Mouse (Mus musculus): ENCODE measurements around the gene Krtcap2.

The Krtcap2 gene

DNA sequence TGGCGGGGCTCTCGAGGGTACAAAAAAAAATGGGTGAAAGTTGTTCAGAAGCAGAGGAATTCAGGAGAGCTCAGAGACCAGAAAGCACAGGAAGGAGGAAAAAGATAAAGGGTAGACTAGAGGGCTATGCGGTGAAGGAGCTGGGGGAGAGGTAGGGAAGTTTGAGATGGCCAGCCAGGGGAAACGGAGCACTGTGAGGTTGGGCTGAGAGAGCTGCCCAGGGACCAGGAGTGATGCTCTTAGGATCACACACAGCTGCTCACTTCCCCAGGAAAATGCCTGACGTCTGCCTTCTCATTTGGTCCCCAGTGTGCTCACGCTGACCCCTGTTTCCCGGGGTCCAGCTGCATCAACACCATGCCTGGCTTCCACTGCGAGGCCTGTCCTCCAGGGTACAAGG, 26.2 kb upstream of the Krtcap2 start:
- in situ Hi-C loops (cut with MboI; ENCODE audit: unreplicated experiment in 2 of 2): loop anchor here (5.0 to 25.0 kb wide), 3 partner anchors 127 to 532 kb away; partner anchors contain the start of genes Khdc4 (in 1 of the 2) and Rusc1 (in 1 of the 2)

DNA sequence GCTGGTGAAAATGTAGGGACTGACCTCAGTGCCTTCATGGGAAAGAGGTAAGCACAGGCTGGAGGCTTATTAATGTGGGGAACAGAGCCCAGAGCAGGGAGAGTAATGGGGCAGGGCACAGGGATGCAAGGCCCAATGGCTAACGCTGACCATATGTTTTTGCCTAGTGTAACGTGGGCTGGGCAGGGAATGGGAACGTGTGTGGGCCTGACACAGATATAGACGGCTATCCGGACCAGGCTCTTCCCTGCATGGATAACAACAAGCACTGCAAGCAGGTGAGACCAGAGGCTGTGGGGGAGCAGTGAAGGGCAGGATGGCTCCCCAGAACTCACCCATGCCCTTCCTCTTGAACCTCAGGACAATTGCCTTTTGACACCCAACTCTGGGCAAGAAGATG, 24.6 kb upstream of the Krtcap2 start:
- in situ Hi-C loops (cut with MboI; ENCODE audit: unreplicated experiment in 2 of 2): loop anchor here (10.0 to 25.0 kb wide), 2 partner anchors 276 to 534 kb away; partner anchors contain the start of gene Khdc4 (in 1 of the 2)

DNA sequence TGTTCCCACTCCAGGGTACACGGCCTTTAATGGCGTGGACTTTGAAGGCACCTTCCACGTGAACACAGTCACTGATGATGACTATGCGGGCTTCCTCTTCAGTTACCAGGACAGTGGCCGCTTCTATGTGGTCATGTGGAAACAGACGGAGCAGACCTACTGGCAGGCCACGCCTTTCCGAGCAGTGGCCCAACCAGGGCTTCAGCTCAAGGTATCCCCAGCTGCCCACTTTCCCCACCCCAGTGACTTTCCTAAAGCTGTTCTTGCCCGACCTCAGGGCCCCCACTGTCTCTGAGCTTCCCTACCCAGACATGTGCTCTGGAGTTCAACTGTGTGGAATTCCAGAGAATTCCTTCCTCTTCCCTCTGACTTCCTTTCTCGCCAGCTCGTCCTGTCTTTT, 21.0 kb upstream of the Krtcap2 start:
- in situ Hi-C loops (cut with MboI; ENCODE audit: unreplicated experiment in 2 of 2): loop anchor here (10.0 to 25.0 kb wide), 2 partner anchors 280 to 537 kb away; partner anchors contain the start of gene Khdc4 (in 1 of the 2)

DNA sequence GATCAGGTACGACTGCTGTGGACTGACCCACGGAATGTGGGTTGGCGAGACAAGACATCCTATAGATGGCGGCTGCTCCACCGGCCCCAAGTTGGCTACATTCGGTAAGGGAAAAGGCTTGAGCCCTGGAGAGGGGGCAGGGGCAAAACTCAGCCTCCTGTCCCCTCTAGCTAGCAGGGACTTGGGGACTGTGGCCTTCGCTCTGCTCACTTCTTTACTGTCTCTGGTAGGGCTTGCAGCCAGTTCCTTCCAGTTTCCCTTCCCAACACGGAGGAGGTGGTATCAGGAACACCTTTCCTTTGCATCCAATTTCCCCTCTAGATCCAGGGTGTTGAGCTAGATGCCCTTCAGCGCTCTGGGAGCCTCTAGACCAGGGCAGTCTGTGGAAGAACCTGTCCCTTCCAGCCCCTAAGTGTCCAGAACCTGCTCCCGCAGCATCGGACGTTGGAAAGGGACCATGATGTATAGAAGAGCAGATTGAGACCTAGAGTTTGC, 20.4 kb upstream of the Krtcap2 start:
- in situ Hi-C loops (cut with MboI; ENCODE audit: unreplicated experiment in 2 of 2): loop anchor here in 1 of 2 experiments (10.0 kb wide), 1 partner anchor 281 kb away; no protein-coding TSS in a partner anchor

DNA sequence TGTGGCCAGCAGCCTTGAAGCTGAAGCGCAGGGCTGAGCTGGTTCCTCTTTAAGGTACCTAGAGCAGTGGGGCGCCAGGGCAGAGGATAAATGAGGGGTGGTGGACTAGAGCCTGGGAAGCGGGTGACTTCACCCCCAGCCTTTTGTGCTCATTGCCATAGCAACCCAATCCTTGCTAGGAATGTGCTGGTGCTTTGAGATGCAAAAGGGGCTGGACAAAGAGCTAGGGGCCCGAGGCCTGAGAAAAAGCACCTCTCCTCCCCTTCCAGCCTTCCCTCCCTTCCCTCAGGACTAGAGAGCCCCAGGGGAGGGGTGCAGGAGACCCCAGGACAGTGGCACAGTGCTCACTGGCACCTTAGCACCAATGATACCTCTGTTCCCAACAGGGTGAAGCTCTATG, 19.8 kb upstream of the Krtcap2 start:
- in situ Hi-C loops (cut with MboI; ENCODE audit: unreplicated experiment in 2 of 2): loop anchor here in 1 of 2 experiments (10.0 kb wide), 1 partner anchor 281 kb away; no protein-coding TSS in a partner anchor

DNA sequence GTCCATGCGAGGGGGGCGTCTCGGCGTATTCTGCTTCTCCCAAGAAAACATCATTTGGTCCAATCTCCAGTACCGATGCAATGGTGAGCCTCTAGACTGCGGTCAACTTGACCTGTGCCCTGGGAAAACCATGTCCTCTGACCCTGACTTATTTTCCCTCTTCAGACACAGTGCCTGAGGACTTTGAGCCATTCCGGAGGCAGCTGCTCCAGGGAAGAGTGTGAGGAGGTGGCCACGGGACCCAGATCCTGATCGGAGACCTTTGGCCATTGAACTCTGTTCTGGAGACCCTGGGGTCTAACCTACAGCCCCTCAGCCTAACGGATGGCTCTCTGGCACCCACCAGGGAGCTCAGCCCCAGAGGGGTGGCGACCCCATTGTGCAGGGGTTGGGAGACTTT, 19.4 kb upstream of the Krtcap2 start:
- in situ Hi-C loops (cut with MboI; ENCODE audit: unreplicated experiment in 2 of 2): loop anchor here in 1 of 2 experiments (10.0 kb wide), 1 partner anchor 282 kb away; no protein-coding TSS in a partner anchor

DNA sequence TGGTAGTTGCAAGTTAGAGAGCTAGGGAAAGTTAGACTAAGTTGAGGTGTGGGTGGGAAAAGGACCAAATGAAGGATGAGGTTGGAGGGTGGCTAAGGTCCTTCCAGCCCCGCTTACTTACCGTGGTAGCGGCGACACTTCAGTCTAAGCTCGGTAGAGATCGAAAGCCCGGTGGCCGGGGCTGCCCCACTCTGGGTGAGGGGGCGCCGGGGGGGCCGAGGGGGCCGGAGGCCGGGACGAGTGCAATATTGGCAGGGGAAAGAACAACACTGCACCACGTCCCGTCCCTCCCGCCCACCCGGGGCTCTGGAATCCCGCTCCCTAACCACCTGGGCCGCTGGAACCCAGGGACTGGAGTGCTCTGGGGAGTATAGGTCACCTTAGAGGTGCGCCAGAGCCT, 18.9 kb upstream of the Krtcap2 start, which contains the start of gene Mtx1:
TSS of gene Mtx1 (minus strand) at position 189 of the 400 bp plus-strand sequence.
- in situ Hi-C loops (cut with MboI; ENCODE audit: unreplicated experiment in 2 of 2): loop anchor here in 1 of 2 experiments (10.0 kb wide), 1 partner anchor 282 kb away; no protein-coding TSS in a partner anchor

DNA sequence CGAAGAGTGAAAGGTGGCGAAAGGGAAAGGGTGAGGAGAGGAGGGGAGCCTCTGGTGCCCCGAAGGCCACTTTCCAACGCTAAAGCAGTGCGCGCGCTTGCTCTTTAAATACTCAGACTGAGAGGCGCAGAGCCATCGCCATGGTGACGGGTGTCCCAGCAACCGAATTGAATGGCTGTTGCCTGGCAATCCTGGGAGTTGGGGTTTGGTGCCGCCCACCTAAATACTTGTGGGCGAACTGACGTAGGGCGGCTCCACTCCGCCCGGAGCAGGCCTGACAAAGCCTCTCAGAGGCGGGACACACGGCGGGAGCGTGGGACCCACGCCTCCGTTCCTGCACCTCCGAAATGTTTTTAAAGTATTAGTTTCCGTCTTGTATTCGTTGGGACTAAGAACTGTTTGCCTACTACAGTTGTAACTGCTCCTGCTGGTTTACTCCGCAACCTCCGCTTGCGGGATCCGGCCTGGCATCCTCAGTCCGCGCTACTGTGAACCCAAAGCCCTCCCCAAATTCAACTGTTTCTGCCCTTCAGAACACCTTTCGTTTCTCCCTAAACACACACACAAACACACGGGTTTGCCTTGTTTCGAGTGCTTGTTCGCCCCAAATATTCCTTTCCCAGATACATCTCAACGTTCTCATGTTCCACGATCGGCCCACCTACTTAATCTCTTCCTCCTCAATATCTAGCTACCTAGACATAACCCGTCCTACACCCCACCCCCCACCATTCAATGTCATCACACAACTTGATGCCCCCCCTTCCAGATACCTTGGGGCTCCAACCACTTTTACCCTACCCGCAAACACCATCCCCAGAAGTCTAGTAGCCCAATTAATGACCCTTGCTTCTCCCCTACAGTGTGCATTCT, 18.2 kb upstream of the Krtcap2 start:
- in situ Hi-C loops (cut with MboI; ENCODE audit: unreplicated experiment in 2 of 2): loop anchor here in 1 of 2 experiments (10.0 kb wide), 1 partner anchor 283 kb away; no protein-coding TSS in a partner anchor

DNA sequence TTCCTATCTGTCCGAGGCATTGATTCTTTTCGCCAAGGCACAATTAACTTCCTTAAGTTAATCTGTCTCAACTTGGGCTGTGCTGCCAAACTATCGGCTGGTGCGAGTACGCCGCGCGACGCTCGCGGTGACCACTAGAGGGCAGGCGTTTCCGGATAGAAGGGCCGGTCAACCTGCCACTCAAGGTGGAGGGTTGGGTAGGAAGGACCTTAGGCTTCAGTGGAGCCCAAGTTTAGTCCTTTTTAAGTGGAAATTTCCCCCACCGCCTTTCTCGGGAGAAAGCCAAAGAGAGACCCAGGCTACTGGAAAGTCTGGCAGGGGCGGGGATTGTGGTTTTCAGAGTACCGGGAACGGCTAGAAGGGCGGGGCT, 17.6 kb upstream of the Krtcap2 start:
- in situ Hi-C loops (cut with MboI; ENCODE audit: unreplicated experiment in 2 of 2): loop anchor here in 1 of 2 experiments (10.0 kb wide), 1 partner anchor 283 kb away; no protein-coding TSS in a partner anchor

DNA sequence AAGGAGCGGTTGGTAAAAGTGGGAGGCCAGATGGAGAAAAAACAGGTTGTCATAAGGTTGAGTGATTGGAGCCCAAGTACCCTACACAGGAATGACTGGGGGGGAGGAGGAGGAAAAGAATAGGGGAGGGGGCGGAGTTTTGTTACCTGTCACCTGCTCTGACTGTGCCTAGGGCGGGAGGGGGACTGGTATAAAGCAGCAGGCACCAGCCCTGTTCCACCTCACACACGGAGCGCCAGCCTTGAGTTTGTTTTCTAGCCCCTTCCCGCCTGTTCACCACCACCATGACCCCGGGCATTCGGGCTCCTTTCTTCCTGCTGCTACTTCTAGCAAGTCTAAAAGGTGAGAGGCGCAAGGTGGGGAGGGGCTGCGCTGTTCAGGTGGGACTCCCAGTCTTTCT, 16.9 kb upstream of the Krtcap2 start, which contains the start of gene Muc1:
TSS of gene Muc1 (plus strand) at position 222 of the 400 bp plus-strand sequence.
- in situ Hi-C loops (cut with MboI; ENCODE audit: unreplicated experiment in 2 of 2): loop anchor here in 1 of 2 experiments (10.0 kb wide), 1 partner anchor 284 kb away; no protein-coding TSS in a partner anchor

DNA sequence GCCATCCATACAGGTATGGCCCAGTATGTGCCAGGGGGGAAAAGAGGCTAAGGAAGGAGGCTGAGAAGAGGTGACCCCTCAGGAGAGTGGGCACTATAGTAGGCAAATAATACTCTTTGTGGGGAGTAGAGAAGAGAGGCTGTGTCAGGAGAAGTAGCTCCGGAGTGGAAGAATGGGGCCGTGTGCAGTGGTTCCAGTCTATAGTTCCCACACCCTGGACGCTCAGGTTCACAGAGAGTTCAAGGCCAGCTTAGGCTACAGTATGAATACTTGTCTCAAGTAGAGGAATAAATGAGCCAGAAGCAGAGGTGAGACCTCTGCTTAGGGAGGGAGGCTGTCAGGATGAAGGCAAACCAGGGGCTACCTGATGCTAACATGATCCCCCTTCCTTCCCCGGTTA, 16.5 kb upstream of the Krtcap2 start:
- in situ Hi-C loops (cut with MboI; ENCODE audit: unreplicated experiment in 2 of 2): loop anchor here in 1 of 2 experiments (10.0 kb wide), 1 partner anchor 284 kb away; no protein-coding TSS in a partner anchor

DNA sequence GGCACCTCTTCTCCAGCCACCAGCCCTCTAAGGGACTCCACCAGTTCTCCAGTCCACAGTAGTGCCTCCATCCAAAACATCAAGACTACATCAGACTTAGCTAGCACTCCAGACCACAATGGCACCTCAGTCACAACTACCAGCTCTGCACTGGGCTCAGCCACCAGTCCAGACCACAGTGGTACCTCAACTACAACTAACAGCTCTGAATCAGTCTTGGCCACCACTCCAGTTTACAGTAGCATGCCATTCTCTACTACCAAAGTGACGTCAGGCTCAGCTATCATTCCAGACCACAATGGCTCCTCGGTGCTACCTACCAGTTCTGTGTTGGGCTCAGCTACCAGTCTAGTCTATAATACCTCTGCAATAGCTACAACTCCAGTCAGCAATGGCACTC, 15.2 kb upstream of the Krtcap2 start:
- in situ Hi-C loops (cut with MboI; ENCODE audit: unreplicated experiment in 2 of 2): no loop called here

DNA sequence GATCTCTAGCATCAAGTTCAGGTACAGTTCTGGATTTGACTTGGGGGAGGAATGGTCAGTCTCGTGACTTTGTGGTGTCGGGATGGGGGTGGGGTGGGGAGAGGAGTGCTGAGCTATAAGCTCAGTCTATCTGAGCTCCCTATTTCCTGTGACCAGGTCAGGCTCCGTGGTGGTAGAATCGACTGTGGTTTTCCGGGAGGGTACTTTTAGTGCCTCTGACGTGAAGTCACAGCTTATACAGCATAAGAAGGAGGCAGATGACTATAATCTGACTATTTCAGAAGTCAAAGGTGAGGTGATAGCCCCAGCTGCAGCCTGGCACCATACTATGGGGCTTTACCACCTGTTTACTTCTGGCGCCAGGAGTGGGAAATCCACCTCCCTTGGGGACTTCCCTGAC, 14.4 kb upstream of the Krtcap2 start:
- in situ Hi-C loops (cut with MboI; ENCODE audit: unreplicated experiment in 2 of 2): no loop called here

DNA sequence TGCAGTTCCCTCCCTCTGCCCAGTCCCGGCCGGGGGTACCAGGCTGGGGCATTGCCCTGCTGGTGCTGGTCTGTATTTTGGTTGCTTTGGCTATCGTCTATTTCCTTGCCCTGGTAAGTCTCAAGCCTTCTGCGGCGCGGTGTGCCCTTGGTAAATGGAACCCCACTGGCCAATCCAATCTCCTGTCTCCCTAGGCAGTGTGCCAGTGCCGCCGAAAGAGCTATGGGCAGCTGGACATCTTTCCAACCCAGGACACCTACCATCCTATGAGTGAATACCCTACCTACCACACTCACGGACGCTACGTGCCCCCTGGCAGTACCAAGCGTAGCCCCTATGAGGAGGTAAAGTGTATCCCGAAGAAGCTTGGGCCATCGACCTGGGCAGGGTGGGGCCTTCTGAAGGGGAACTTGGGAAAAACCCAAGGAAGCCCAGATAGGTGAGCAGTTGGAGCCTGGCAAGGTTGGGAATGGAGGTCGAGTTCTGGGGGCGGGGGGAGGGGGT, 13.9 kb upstream of the Krtcap2 start:
- in situ Hi-C loops (cut with MboI; ENCODE audit: unreplicated experiment in 2 of 2): no loop called here

DNA sequence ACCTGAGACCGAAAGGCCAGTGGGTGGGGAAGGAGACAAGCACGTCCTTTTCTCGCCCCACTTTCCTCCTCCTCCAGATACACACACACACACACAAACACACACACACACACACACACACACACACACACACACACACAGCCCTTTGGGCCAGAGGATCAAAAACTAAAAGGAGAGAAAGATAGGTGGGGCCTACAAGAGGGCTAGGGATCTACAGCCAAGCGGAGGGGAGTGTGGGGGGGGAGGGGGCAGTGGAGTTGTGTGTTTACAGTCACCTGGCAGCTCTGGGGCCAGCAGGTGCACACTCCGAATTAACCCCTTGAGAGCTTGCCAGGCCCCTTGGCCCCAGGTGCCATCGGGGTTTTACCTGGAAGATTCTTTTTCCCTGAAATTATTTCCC, 13.2 kb upstream of the Krtcap2 start:
- in situ Hi-C loops (cut with MboI; ENCODE audit: unreplicated experiment in 2 of 2): no loop called here

DNA sequence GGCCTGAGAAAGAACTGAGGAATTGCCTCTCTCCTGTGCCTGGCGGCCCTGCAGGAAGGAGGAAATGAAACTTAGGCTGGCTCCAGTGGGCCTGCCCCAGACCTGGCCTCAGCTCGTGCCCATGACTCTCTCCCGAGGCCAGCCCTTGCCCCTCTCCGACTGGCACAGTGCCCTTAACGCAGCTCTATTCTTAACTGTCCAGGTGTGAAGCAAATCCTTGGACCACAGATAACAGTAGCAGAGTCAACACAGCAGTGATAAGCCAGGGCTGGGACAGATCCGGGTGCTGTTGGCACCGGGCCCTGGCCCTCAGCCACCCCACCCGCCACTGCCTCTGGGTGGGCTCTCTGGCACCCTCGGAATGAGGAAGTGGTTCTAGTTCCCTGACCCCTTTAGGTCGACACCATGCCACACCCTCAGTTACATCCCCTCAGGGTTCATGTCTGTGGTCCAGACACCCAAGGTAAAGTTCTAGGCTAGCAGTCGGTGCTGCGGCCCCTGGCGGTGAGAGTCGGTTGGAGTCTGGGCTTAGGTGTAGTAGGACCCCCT, 12.1 kb upstream of the Krtcap2 start:
- in situ Hi-C loops (cut with MboI; ENCODE audit: unreplicated experiment in 2 of 2): no loop called here

DNA sequence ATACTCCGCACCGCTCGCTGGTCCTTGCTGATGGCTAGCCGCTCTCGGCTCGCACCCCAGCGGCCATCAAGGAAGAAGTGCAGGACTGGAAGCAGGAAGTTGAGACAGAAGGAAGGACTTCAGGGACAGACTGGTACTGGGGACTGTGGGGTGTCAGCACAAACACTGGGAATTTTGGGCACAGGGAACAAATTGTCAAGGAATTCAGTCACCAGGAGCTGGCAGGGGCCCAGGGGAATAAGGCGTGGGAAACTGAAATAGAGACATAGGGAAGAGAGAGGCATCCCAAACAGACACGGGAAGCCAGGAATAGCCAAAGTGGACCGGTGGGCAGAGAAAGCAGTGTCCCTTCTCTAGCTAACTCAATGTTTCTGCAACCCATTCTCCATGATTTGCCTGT, 9.2 kb upstream of the Krtcap2 start:
- in situ Hi-C loops (cut with MboI; ENCODE audit: unreplicated experiment in 2 of 2): no loop called here

DNA sequence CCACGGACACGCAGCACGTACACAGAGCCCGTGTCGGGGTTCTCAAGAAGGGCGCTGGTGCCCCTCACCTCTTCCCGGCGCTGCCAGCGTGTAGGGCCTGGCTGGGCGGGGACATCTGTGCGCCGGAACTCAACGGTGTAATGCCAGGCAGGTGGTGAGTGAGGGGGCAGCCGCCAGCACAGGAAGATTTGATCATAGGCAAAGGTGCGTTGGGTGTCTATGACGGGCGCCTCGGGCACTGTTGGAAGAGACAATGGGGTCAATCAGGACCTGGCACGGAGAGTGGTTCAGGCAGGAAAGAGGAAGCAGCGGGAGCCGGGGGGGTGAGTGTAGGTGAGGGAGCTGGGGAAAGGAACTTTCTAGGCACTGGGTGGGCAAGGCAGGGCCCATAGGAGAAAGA, 8.1 kb upstream of the Krtcap2 start:
- in situ Hi-C loops (cut with MboI; ENCODE audit: unreplicated experiment in 2 of 2): no loop called here

DNA sequence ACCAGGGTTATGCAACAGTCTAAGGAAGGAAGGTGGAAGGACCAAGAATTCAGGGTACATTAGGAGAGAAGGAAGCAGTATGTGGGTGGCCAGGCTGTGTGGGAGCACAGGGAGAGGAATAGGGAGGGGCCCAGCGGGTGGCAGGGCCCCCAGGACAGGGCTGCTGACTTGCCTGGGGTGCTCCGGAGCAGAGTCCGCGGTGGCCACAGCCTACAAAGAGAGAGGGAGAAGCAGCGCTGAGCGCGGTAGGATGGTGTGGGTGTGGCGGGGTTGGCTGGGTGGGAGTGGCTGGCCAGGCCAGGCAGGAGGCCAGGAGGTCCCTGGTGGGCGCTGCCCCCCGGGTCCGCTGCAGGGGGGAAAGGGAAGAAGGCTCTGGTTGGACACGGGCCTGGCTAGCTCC, 7.3 kb upstream of the Krtcap2 start:
- in situ Hi-C loops (cut with MboI; ENCODE audit: unreplicated experiment in 2 of 2): no loop called here

DNA sequence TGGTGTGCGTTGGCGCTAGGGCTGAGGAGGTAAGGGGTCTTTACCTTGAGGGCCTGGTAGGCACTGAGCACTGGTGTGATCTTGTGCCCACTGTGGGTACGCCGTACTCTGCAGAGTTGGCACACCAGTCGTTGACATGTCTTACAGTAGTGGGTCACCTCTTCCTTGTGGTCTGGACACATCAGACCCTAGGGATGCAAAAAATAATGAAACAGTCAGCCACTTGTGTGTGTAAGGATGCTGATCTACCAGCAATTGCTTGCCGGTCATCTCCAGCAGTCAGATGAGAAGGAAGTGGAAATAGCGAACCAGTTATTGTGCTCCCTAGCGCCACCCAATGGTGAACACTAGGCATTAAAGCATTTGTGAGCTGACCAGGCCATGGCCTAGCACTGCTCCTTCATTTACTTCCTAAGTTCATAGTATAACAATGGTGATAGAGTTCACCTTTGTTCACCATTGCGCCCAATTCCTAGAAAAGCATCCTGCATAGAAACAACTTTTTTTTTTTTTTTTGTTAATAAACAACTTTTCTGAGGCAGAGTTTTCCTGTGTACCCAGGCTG, 3.4 kb upstream of the Krtcap2 start:
- in situ Hi-C loops (cut with MboI; ENCODE audit: unreplicated experiment in 2 of 2): loop anchor here in 1 of 2 experiments (10.0 kb wide), 2 partner anchors 242 to 532 kb away; partner anchors contain the start of gene Ube2q1

Measured in v-Abl transformed pro-B cells (cell line).